Comparison of ENCODE assay signal across 9 mouse cellular contexts in the genomic region with DNA sequence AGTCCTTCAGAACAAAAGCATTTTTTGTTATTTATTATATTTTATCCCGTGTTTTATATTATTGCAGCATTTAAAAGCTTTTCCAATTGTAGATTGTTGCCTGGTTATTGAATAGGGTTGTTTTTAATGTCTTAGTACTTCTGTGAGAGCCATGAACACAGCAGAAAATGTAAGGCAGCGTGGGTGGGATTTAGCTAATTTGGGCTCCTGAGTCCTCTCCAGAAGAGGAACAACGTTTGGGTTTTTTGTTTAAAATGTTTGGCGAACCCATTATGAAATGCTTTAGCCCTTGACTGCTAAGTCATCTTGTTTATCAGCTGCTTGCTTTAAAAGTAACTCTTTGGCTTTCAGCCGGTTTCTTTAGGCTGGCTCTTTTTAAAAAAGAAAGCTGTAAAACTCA. TPM values are rescaled to one million over a fixed set of nuclear protein-coding genes. Genes with fewer than 3 reads are reported as not detected.
DNase-seq lines count a peak whose midpoint lies in the region; ATAC-seq and TF ChIP-seq lines count a peak whose summit lies in the region.
"Had no signal": no experiment of that assay in that cellular context is flagged by ENCODE, and none has a peak within 500 bp of the region (broad histone marks: within the 10 kb centered on the region; RNA-seq: fewer than 3 reads in every experiment).

No protein-coding gene starts in this region.

- no peak for TF ChIP-seq POLR2A in embryonic fibroblast, embryonic 13.5 days (IDR thresholded peaks at IDR 0.05; ENCODE audit: low read depth, low read length)

- H3K27me3 ChIP-seq in lung, embryonic 14.5 days (ENCODE audit: insufficient read depth, low read length), result no peaks in the 10 kb centered on the region
- no peaks in the 10 kb centered on the region for H3K27me3 ChIP-seq in intestine, postnatal 0 days (replicated peaks; ENCODE audit: control insufficient read depth, insufficient read depth, low read length)
- no peaks in the 10 kb centered on the region for H3K27me3 ChIP-seq in neural tube, embryonic 12.5 days (replicated peaks)

- no peak overlapping the region for H3K27ac ChIP-seq in lung, embryonic 14.5 days (ENCODE audit: low read depth)
- H3K27ac ChIP-seq in embryonic fibroblast, embryonic 13.5 days (ENCODE audit: insufficient read depth, low read length), result no peak overlapping the region
- no peak overlapping the region for H3K27ac ChIP-seq in intestine, postnatal 0 days (ENCODE audit: low read depth, low read length)
- H3K27ac ChIP-seq in neural tube, embryonic 12.5 days, result no peak overlapping the region

- no peaks in the 10 kb centered on the region for H3K4me1 ChIP-seq in lung, embryonic 14.5 days (ENCODE audit: insufficient read depth)
- H3K4me1 ChIP-seq in embryonic fibroblast, embryonic 13.5 days (ENCODE audit: control insufficient read depth, insufficient read depth, low read length), result peaks cover 4% of the 10 kb centered on the region; the same call in 1 of the 2 replicates
- no peaks in the 10 kb centered on the region for H3K4me1 ChIP-seq in intestine, postnatal 0 days (replicated peaks; ENCODE audit: control insufficient read depth, insufficient read depth, low read length)
- peaks cover 5% of the 10 kb centered on the region for H3K4me1 ChIP-seq in neural tube, embryonic 12.5 days

- peaks cover 16% of the 10 kb centered on the region for H3K36me3 ChIP-seq in lung, embryonic 14.5 days (ENCODE audit: insufficient read depth)
- H3K36me3 ChIP-seq in intestine, postnatal 0 days (ENCODE audit: control insufficient read depth, insufficient read depth), result no peaks in the 10 kb centered on the region
- no peaks in the 10 kb centered on the region for H3K36me3 ChIP-seq in neural tube, embryonic 12.5 days

- no peak for TF ChIP-seq CTCF in lung, embryonic 14.5 days (IDR thresholded peaks at IDR 0.05; ENCODE audit: low read depth)
- no peak for TF ChIP-seq CTCF in embryonic fibroblast, embryonic 13.5 days (IDR thresholded peaks at IDR 0.05; ENCODE audit: borderline replicate concordance, insufficient read depth, low read length)
- no peak for TF ChIP-seq CTCF in intestine, postnatal 0 days (IDR thresholded peaks at IDR 0.05; ENCODE audit: low read depth)

- peak overlapping the region; percentile 67 for H3K4me3 ChIP-seq in lung, embryonic 14.5 days (ENCODE audit: low read depth, low read length)
- peak overlapping the region; percentile 52 for H3K4me3 ChIP-seq in embryonic fibroblast, embryonic 13.5 days (ENCODE audit: insufficient read depth, low read length)
- H3K4me3 ChIP-seq in intestine, postnatal 0 days (ENCODE audit: low read depth, low read length), result peak overlapping the region; percentile 69
- peak overlapping the region; percentile 65 for H3K4me3 ChIP-seq in neural tube, embryonic 12.5 days

- no peaks in the 10 kb centered on the region for H3K9me3 ChIP-seq in lung, embryonic 14.5 days (ENCODE audit: low read depth, low read length)
- no peaks in the 10 kb centered on the region for H3K9me3 ChIP-seq in intestine, postnatal 0 days (ENCODE audit: control insufficient read depth)
- no peaks in the 10 kb centered on the region for H3K9me3 ChIP-seq in neural tube, embryonic 12.5 days

- 10% methylated on average over 5 of the region's 5 CpGs for WGBS in lung, embryonic 14.5 days
- WGBS in intestine, postnatal 0 days, result 16% methylated on average over 5 of the region's 5 CpGs
- WGBS in neural tube, embryonic 12.5 days, result 23% methylated on average over 5 of the region's 5 CpGs

- peak overlapping the region; percentile 71 for H3K4me2 ChIP-seq in lung, embryonic 14.5 days
- peak overlapping the region; percentile 59 for H3K4me2 ChIP-seq in intestine, postnatal 0 days (replicated peaks; ENCODE audit: low read depth)
- peak overlapping the region; percentile 62 for H3K4me2 ChIP-seq in neural tube, embryonic 12.5 days (replicated peaks)

- peak overlapping the region; percentile 86 for H3K9ac ChIP-seq in lung, embryonic 14.5 days
- H3K9ac ChIP-seq in intestine, postnatal 0 days (ENCODE audit: low read depth, low read length), result no peak overlapping the region
- peak overlapping the region; percentile 79; the same call in 1 of the 2 replicates for H3K9ac ChIP-seq in neural tube, embryonic 12.5 days

- no peak for ATAC-seq in lung, embryonic 14.5 days (ENCODE audit: insufficient read depth)
- ATAC-seq in intestine, postnatal 0 days, result no peak
- no peak for ATAC-seq in neural tube, embryonic 12.5 days (ENCODE audit: low FRiP score, low read depth)

- DNase-seq in lung, embryonic 14.5 days, result no peak
- no peak for DNase-seq in lung, postnatal 14 days
- no peak for DNase-seq in thymus, postnatal 36 days
- no peak for DNase-seq in spleen, postnatal 14 days (ENCODE audit: low spot score in 2 of 2)
- DNase-seq in left cerebral cortex, adult 9 months (ENCODE audit: low spot score in 2 of 2), result no peak
- DNase-seq: cerebellum, adult 18-20 months had no signal

RNA-seq across cellular contexts. Expression of a gene that starts 2.2 kb away (rescaled TPM):
- 183 TPM in 2 replicates for polyA plus RNA-seq in lung, embryonic 14.5 days (2014; fragmentation: Nextera tagmentation; extraction: Ambion mirVana)
- 180 and 247 TPM in 2 replicates for polyA plus RNA-seq in embryonic fibroblast, embryonic 13.5 days (2011; ENCODE audit: insufficient read length, low read depth, missing spikeins)
- polyA plus RNA-seq in intestine, postnatal 0 days (2015; fragmentation: Nextera tagmentation; extraction: Ambion mirVana), result 38.5 and 38.7 TPM in 2 replicates
- polyA plus RNA-seq in neural tube, embryonic 12.5 days (2016; fragmentation: Nextera tagmentation; extraction: Ambion mirVana), result 188 and 190 TPM in 2 replicates
